In the genomic region with DNA sequence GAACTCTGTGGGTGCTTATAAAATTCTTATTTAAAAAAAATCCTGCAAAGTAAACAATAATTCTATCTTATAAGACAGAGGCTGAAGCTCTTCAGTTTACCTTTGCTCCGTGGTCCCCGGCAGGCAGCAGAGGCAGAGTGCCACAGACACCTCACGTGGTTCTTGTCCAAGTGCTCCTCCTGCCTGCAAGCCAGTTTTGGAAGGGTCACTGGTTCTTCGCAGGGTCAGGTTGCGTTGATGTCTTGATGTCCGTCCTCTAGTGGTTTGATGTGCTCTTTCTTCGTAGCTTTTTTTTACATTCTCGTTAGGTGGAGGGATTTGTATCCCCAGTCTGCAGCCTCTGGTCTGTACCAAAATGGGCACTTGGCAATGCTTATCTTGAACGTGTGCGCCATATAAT, we compare ENCODE assay signal across 22 mouse cellular contexts.
A peak's percentile ranks its signal among the peaks of the same experiment; 100 is the strongest.
DNase-seq lines count a peak whose midpoint lies in the region; ATAC-seq and TF ChIP-seq lines count a peak whose summit lies in the region.
"Had no signal": no experiment of that assay in that cellular context is flagged by ENCODE, and none has a peak within 500 bp of the region (broad histone marks: within the 10 kb centered on the region; RNA-seq: fewer than 3 reads in every experiment).

No protein-coding gene starts in this region.

- 84% methylated on average over 10 of the region's 10 CpGs for WGBS in heart, embryonic 10.5 days
- 68% methylated on average over 10 of the region's 10 CpGs for WGBS in kidney, embryonic 16.5 days

- H3K4me3 ChIP-seq in gastrocnemius, adult 2 months = no peak overlapping the region
- no peak overlapping the region for H3K4me3 ChIP-seq in heart, embryonic 10.5 days
- no peak overlapping the region for H3K4me3 ChIP-seq in kidney, embryonic 16.5 days (ENCODE audit: low read length)
- H3K4me3 ChIP-seq: embryonic facial prominence, embryonic 13.5 days; embryonic facial prominence, embryonic 15.5 days; erythroblast, embryonic 14.5 days; forebrain, embryonic 10.5 days; forebrain, embryonic 12.5 days had no signal

- H3K4me2 ChIP-seq in kidney, embryonic 16.5 days (replicated peaks; ENCODE audit: low read depth, low read length) = no peak overlapping the region
- H3K4me2 ChIP-seq: embryonic facial prominence, embryonic 13.5 days; embryonic facial prominence, embryonic 15.5 days; forebrain, embryonic 12.5 days had no signal

- peaks cover 12% of the 10 kb centered on the region for H3K36me3 ChIP-seq in heart, embryonic 10.5 days
- H3K36me3 ChIP-seq in kidney, embryonic 16.5 days (ENCODE audit: insufficient read depth, low read length) = no peaks in the 10 kb centered on the region
- H3K36me3 ChIP-seq: embryonic facial prominence, embryonic 13.5 days; embryonic facial prominence, embryonic 15.5 days; forebrain, embryonic 10.5 days; forebrain, embryonic 12.5 days had no signal

- H3K9me3 ChIP-seq in heart, embryonic 10.5 days = no peaks in the 10 kb centered on the region
- no peaks in the 10 kb centered on the region for H3K9me3 ChIP-seq in kidney, embryonic 16.5 days (ENCODE audit: low read length)
- H3K9me3 ChIP-seq: embryonic facial prominence, embryonic 13.5 days; embryonic facial prominence, embryonic 15.5 days; forebrain, embryonic 10.5 days; forebrain, embryonic 12.5 days had no signal

- no peak overlapping the region for H3K9ac ChIP-seq in kidney, embryonic 16.5 days (replicated peaks; ENCODE audit: low read length)
- H3K9ac ChIP-seq: embryonic facial prominence, embryonic 13.5 days; embryonic facial prominence, embryonic 15.5 days; forebrain, embryonic 12.5 days had no signal

- intact Hi-C loops in gastrocnemius, adult 2 months (cut with DNase I) = no loop called here

- H3K27me3 ChIP-seq in heart, embryonic 10.5 days (ENCODE audit: insufficient read depth, poor library complexity, severe bottlenecking) = no peaks in the 10 kb centered on the region
- H3K27me3 ChIP-seq in kidney, embryonic 16.5 days (ENCODE audit: insufficient read depth, low read length) = no peaks in the 10 kb centered on the region
- H3K27me3 ChIP-seq: embryonic facial prominence, embryonic 13.5 days; embryonic facial prominence, embryonic 15.5 days; forebrain, embryonic 12.5 days had no signal

- TF ChIP-seq CTCF in gastrocnemius, adult 2 months (IDR thresholded peaks at IDR 0.05) = no peak

- peak overlapping the region; percentile 49; the same call in 1 of the 2 replicates for H3K27ac ChIP-seq in gastrocnemius, adult 2 months
- H3K27ac ChIP-seq in heart, embryonic 10.5 days = no peak overlapping the region
- no peak overlapping the region for H3K27ac ChIP-seq in kidney, embryonic 16.5 days (ENCODE audit: low read length)
- H3K27ac ChIP-seq: embryonic facial prominence, embryonic 13.5 days; embryonic facial prominence, embryonic 15.5 days; forebrain, embryonic 10.5 days; forebrain, embryonic 12.5 days had no signal

- H3K4me1 ChIP-seq in heart, embryonic 10.5 days = peaks cover 14% of the 10 kb centered on the region
- H3K4me1 ChIP-seq in kidney, embryonic 16.5 days (ENCODE audit: insufficient read depth, low read length) = no peaks in the 10 kb centered on the region
- H3K4me1 ChIP-seq: embryonic facial prominence, embryonic 15.5 days had no signal

- ATAC-seq in kidney, embryonic 16.5 days (ENCODE audit: low FRiP score, low TSS enrichment) = no peak
- ATAC-seq: forebrain, embryonic 14.5 days had no signal

- peak; percentile 67 for DNase-seq in gastrocnemius, adult 2 months
- DNase-seq in gastrocnemius, postnatal 10 days = no peak
- DNase-seq in heart, adult 11 months = peak; percentile 66
- no peak for DNase-seq in heart, embryonic 10.5 days (ENCODE audit: low spot score)
- DNase-seq in kidney, adult 9 months = peak; percentile 15
- DNase-seq: adrenal gland, adult 2 months; adrenal gland, postnatal 10 days; adrenal gland, postnatal 25 days; cerebellum, adult 11 months; cerebellum, adult 18-20 months; cerebellum, adult 8-10 months; cerebellum, adult 9-11 months; cerebellum, postnatal 14 days; cerebellum, postnatal 36 days; embryo, embryonic 11 days had no signal

Comparison
In these comparisons a context has a peak if more than half of its experiments do, and no peak if none do; other contexts are left out.
1. DNase-seq: peak in gastrocnemius, adult 2 months (single experiment), heart, adult 11 months (single experiment) and kidney, adult 9 months (single experiment); none in gastrocnemius, postnatal 10 days (single experiment) and heart, embryonic 10.5 days (single experiment).